Mouse (Mus musculus) hindbrain, embryonic 14.5 days (tissue): ENCODE results near the gene Frmd5. TPM values are rescaled to one million over a fixed set of nuclear protein-coding genes. Genes with fewer than 3 reads are reported as not detected.

ENCODE experiments used
- ATAC-seq: fragments of 200-750 bp; cut with Nextera tagmentation; 2 replicates; pipeline ENCODE4 v1.8.0; 2017; ENCODE audit warnings: moderate number of reproducible peaks, mild to moderate bottlenecking, moderate TSS enrichment, moderate library complexity; ENCODE audit not compliant: low FRiP score
- DNase-seq: peaks from one replicate; pipeline ENCODE4 v3.0.0-alpha.2; 2015; ENCODE audit warnings: low spot score
- H3K27ac ChIP-seq: fragments of 300-500 bp; sonication (generic); 2 replicates; pipeline ENCODE4 v1.5.1; 2014; ENCODE audit warnings: mild to moderate bottlenecking, moderate library complexity
- H3K27me3 ChIP-seq: fragments of 300-500 bp; sonication (generic); 2 replicates; pipeline ENCODE4 v1.6.1; 2014; ENCODE audit warnings: mild to moderate bottlenecking, low read length, mixed read lengths; ENCODE audit not compliant: control insufficient read depth, insufficient read depth
- H3K36me3 ChIP-seq: fragments of 300-500 bp; sonication (generic); replicated peaks from 2 replicates; pipeline ENCODE4 v1.6.1; 2014; ENCODE audit not compliant: control insufficient read depth, insufficient read depth
- H3K4me1 ChIP-seq: fragments of 300-500 bp; sonication (generic); replicated peaks from 2 replicates; pipeline ENCODE4 v1.6.1; 2014; ENCODE audit warnings: antibody characterized with exemption, low read length, mixed read lengths; ENCODE audit not compliant: control insufficient read depth, insufficient read depth
- H3K4me2 ChIP-seq: fragments of 300-500 bp; sonication (generic); replicated peaks from 2 replicates; pipeline ENCODE4 v1.6.1; 2014; ENCODE audit warnings: mild to moderate bottlenecking, moderate library complexity
- H3K4me3 ChIP-seq: fragments of 300-500 bp; sonication (generic); replicated peaks from 2 replicates; pipeline ENCODE4 v1.5.1; 2014; ENCODE audit warnings: mild to moderate bottlenecking, low read length
- H3K9ac ChIP-seq: fragments of 300-500 bp; sonication (generic); 2 replicates; pipeline ENCODE4 v1.6.1; 2014
- H3K9me3 ChIP-seq: fragments of 300-500 bp; sonication (generic); 2 replicates; pipeline ENCODE4 v1.6.1; 2016; ENCODE audit warnings: low read length; ENCODE audit not compliant: control insufficient read depth
- WGBS: fragments of 180-500 bp; shearing (Covaris S2); extraction: QIAGEN DNeasy Blood & Tissue Kit; methylation state at CpG from one replicate; pipeline ENCODE4 v1.1.7; 2014; 5-methylcytosine and 5-hydroxymethylcytosine counted together
- polyA plus RNA-seq: library from polyadenylated mRNA; unstranded; fragments of >200 nt; fragmentation: Nextera tagmentation; extraction: Ambion mirVana; gene quantifications from 2 replicates; pipeline ENCODE4 v1.2.1, GENCODE M21; 2014

Gene Frmd5
- polyA plus RNA-seq, 1 experiment from 2014 or later, result 30.0 TPM

GRCm38 (mm10) chr2:121755056-121755455, 51.8 kb downstream of the Frmd5 start:
- H3K9me3 ChIP-seq, result no peaks in the 10 kb centered on the region
- H3K4me2 ChIP-seq, result no peak overlapping the region
- ATAC-seq (no peak; the same call in 1 of the 2 replicates), DNase-seq (no peak)
- H3K9ac ChIP-seq, result no peak overlapping the region
- WGBS, result 9% methylated on average over 6 of the region's 6 CpGs
- H3K4me3 ChIP-seq, result no peak overlapping the region
- no peaks in the 10 kb centered on the region for H3K36me3 ChIP-seq
- H3K27me3 ChIP-seq, result no peaks in the 10 kb centered on the region
- H3K27ac ChIP-seq, result no peak overlapping the region
- 0 out of 2 replicates have a peak, but pooled peaks cover 4% of the 10 kb centered on the region for H3K4me1 ChIP-seq

DNA sequence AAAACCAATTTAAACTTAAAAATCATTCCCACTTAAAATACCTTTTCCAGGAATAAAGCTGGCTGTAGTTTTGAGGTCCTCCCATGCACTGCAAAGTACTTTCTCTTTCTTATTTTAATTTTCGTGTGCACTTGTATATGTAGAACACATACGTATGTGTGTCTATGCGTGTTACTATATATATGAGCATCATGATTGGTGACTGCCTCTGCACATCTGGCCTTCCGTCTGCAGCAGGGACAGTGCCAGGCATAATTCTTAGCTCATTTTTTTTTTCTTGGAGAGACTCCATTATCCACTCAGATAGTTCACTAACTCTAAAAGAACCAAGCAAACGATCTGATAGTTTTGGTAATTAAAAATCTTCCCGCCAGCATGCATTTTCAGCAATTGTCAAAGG, 56.8 kb downstream of the Frmd5 start:
- no peak overlapping the region for H3K27ac ChIP-seq
- no peak overlapping the region for H3K4me3 ChIP-seq
- DNase-seq (no peak), ATAC-seq (no peak)
- peaks cover 6% of the 10 kb centered on the region; the same call in 1 of the 2 replicates for H3K9me3 ChIP-seq
- H3K27me3 ChIP-seq, result no peaks in the 10 kb centered on the region
- no peak overlapping the region for H3K4me2 ChIP-seq
- H3K9ac ChIP-seq, result no peak overlapping the region
- WGBS, result 77% methylated on average over 6 of the region's 6 CpGs
- no peaks in the 10 kb centered on the region for H3K36me3 ChIP-seq
- H3K4me1 ChIP-seq, result 0 out of 2 replicates have a peak, but pooled peaks cover 4% of the 10 kb centered on the region

DNA sequence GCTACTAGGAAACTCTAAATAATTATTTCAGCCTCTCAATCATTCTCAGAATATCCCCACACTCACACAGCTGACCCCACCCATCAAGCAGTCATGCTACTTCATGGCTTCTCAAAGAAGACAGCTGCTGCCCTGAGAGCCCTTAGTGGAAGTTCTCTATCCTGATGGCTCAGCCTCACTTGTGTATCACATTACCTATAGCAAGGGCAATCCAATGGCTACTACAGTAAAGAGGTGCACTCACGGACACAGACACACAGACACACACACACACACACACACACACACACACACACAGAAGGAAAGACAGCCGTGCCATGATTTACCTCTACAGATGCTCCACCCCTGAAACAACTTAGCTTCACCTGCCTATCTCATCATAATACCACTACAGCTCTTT, 65.7 kb downstream of the Frmd5 start:
- Histone ChIP-seq H3K9ac (no peak overlapping the region), H3K4me1 (no peaks in the 10 kb centered on the region), H3K4me3 (no peak overlapping the region), H3K4me2 (no peak overlapping the region), H3K27ac (no peak overlapping the region), H3K36me3 (no peaks in the 10 kb centered on the region), H3K9me3 (peaks cover 3% of the 10 kb centered on the region; the same call in 1 of the 2 replicates), H3K27me3 (no peaks in the 10 kb centered on the region)
- WGBS, result 97% methylated on average over 2 of the region's 2 CpGs
- DNase-seq, result no peak
- no peak for ATAC-seq

DNA sequence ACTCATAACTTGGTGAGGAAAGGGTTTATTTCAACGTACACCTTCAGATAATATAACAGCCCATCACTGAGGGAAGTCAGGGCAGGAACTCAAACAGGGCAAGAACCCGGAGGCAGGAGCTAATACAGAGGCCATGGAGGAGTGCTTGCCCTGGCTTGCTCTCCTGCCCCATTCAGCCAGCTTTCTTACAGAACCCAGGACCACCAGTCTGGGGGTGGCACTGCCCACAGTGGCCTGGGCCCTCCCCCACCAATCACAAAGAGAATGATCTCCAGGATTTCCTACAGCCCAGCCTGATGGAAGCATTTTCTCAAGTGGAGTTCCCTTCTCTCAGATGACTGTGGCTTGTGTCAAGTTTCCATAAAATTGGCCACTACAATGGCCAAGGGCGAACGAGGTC, 67.5 kb downstream of the Frmd5 start:
- ATAC-seq, result no peak
- WGBS, result 97% methylated on average over 4 of the region's 4 CpGs
- Histone ChIP-seq H3K9ac (no peak overlapping the region), H3K36me3 (no peaks in the 10 kb centered on the region), H3K9me3 (no peaks in the 10 kb centered on the region), H3K27ac (no peak overlapping the region), H3K4me2 (no peak overlapping the region), H3K4me1 (no peaks in the 10 kb centered on the region), H3K27me3 (no peaks in the 10 kb centered on the region), H3K4me3 (no peak overlapping the region)
- DNase-seq, result no peak

DNA sequence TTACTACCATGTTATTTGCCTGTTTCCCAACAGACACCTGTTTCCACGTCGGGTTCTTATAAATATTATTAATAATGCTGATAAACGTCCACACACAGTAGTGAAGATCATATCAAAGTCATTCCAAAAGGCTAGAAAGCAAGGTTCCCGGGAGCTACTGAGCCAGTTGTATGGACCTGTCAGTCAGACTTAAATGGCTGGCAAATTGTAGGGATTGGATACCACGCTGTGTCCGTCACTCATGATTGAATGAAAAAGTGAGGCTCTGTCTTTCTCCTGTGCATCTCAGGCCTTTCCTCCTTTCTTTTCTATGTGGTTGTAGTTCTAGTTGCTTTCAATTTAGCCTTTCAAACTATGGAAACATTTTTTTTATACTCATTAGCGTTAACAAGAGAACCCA, 73.5 kb downstream of the Frmd5 start:
- no peaks in the 10 kb centered on the region for H3K36me3 ChIP-seq
- DNase-seq, result no peak
- ATAC-seq, result no peak
- no peak overlapping the region for H3K9ac ChIP-seq
- WGBS, result 67% methylated on average over 7 of the region's 7 CpGs
- H3K27ac ChIP-seq, result no peak overlapping the region
- no peak overlapping the region for H3K4me2 ChIP-seq
- no peaks in the 10 kb centered on the region for H3K27me3 ChIP-seq
- 0 out of 2 replicates have a peak, but pooled peaks cover 8% of the 10 kb centered on the region for H3K4me1 ChIP-seq
- no peaks in the 10 kb centered on the region for H3K9me3 ChIP-seq
- H3K4me3 ChIP-seq, result no peak overlapping the region

DNA sequence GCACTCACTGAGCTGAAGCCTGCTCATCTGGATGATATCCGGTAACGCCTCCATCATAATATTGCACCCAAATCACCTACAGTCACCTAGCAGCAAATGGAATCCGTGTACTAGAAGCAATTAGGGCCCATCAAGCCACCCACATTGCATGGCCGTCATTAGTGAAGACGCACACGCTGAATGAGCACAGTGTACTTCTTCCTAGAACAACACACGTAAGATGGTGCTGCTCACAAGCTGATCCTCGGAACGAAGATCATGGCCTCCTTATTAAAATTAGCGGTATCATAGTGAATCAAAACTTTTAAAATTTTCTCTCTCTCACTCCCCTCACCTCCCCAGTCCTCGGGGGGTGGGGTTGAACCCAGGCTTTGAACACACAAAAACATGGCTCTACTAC, 76.4 kb downstream of the Frmd5 start:
- Histone ChIP-seq H3K4me3 (no peak overlapping the region), H3K27me3 (no peaks in the 10 kb centered on the region), H3K9ac (no peak overlapping the region), H3K9me3 (no peaks in the 10 kb centered on the region), H3K27ac (no peak overlapping the region), H3K4me1 (0 out of 2 replicates have a peak, but pooled peaks cover 8% of the 10 kb centered on the region), H3K4me2 (no peak overlapping the region), H3K36me3 (no peaks in the 10 kb centered on the region)
- no peak for DNase-seq
- no peak for ATAC-seq
- WGBS, result 96% methylated on average over 11 of the region's 11 CpGs

GRCm38 (mm10) chr2:121728907-121729575, 77.8 kb downstream of the Frmd5 start:
- Histone ChIP-seq H3K4me1 (0 out of 2 replicates have a peak, but pooled peaks cover 8% of the 10 kb centered on the region), H3K4me2 (no peak overlapping the region), H3K9me3 (no peaks in the 10 kb centered on the region), H3K27me3 (no peaks in the 10 kb centered on the region), H3K4me3 (no peak overlapping the region), H3K27ac (no peak overlapping the region), H3K9ac (no peak overlapping the region), H3K36me3 (no peaks in the 10 kb centered on the region)
- DNase-seq, result no peak
- 65% methylated on average over 9 of the region's 9 CpGs for WGBS
- no peak for ATAC-seq

DNA sequence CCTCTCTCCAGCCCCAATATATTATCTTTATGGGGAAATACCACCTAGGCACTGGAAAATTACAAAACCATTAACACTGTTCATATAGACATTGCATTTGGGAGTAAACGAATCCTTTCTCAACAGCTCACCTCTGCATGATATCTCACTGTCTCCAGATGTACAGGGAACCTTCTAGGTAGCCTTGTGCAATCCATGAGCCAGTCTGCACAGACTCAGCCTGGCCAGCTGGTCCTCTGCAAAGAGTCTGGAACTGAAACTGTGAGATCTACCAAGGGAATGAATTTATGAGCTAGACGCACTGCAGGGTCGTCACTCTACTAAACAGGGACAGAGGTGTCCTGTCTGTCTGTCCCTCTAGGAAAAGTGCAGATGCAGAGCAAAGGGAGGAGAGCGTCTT, 82.0 kb downstream of the Frmd5 start:
- DNase-seq, result no peak
- Histone ChIP-seq H3K9ac (no peak overlapping the region), H3K9me3 (no peaks in the 10 kb centered on the region), H3K4me1 (0 out of 2 replicates have a peak, but pooled peaks cover 8% of the 10 kb centered on the region), H3K36me3 (no peaks in the 10 kb centered on the region), H3K27me3 (no peaks in the 10 kb centered on the region), H3K27ac (no peak overlapping the region), H3K4me3 (no peak overlapping the region), H3K4me2 (no peak overlapping the region)
- no peak for ATAC-seq
- 78% methylated on average over 4 of the region's 4 CpGs for WGBS

- H3K36me3 ChIP-seq, result no peaks in the 10 kb centered on the region
- H3K9ac ChIP-seq, result no peak overlapping the region
- H3K4me1 ChIP-seq, result peaks cover 4% of the 10 kb centered on the region; the same call in 1 of the 2 replicates
- H3K27me3 ChIP-seq, result no peaks in the 10 kb centered on the region
- WGBS, result 87% methylated on average over 8 of the region's 8 CpGs
- ATAC-seq (no peak), DNase-seq (no peak)
- no peaks in the 10 kb centered on the region for H3K9me3 ChIP-seq
- no peak overlapping the region for H3K4me3 ChIP-seq
- no peak overlapping the region for H3K4me2 ChIP-seq
- H3K27ac ChIP-seq, result no peak overlapping the region; the same call in 1 of the 2 replicates
Observed at GRCm38 (mm10) chr2:121723796-121724195, 83.1 kb downstream of the Frmd5 start.
